Mouse (Mus musculus) bone marrow macrophage, adult 2 months (primary cell): ENCODE results near the gene Zfp575.

Source experiments
- CTCF ChIP-seq: IDR thresholded peaks from 2 replicates; pipeline ENCODE4 v1.5.1; 2012; ENCODE audit warnings: low read depth, mild to moderate bottlenecking, low read length, moderate library complexity
- POLR2A ChIP-seq: IDR thresholded peaks from 2 replicates; pipeline ENCODE4 v1.6.1; 2012; ENCODE audit warnings: mild to moderate bottlenecking, low read depth, low read length, borderline replicate concordance

- TF ChIP-seq CTCF (0 out of 2 replicates have a peak, but pooled peaks have one; percentile 19), POLR2A (no peak)
Measured at GRCm38 (mm10) chr7:24538154-24538553, 49.3 kb downstream of the Zfp575 start.
